Mouse (Mus musculus) forebrain, embryonic 16.5 days (tissue): ENCODE data around the gene Cdhr3. TPM values are rescaled to one million over a fixed set of nuclear protein-coding genes. Genes with fewer than 3 reads are reported as not detected.

Source experiments
- ATAC-seq: fragments of 200-750 bp; cut with Nextera tagmentation; 2 replicates; pipeline ENCODE4 v1.8.0; 2017; ENCODE audit warnings: mild to moderate bottlenecking, moderate library complexity
- H3K27ac ChIP-seq: fragments of 300-500 bp; sonication (generic); 2 replicates; pipeline ENCODE4 v1.5.1; 2014; ENCODE audit warnings: low read length, control low read depth
- H3K27me3 ChIP-seq: fragments of 300-500 bp; sonication (generic); replicated peaks from 2 replicates; pipeline ENCODE4 v1.6.1; 2014; ENCODE audit warnings: low read length; ENCODE audit not compliant: control insufficient read depth, insufficient read depth
- H3K36me3 ChIP-seq: fragments of 300-500 bp; sonication (generic); 2 replicates; pipeline ENCODE4 v1.6.1; 2014; ENCODE audit not compliant: control insufficient read depth, insufficient read depth
- H3K4me1 ChIP-seq: fragments of 300-500 bp; sonication (generic); replicated peaks from 2 replicates; pipeline ENCODE4 v1.6.1; 2014; ENCODE audit warnings: low read length; ENCODE audit not compliant: control insufficient read depth, insufficient read depth
- H3K4me2 ChIP-seq: fragments of 300-500 bp; sonication (generic); 2 replicates; pipeline ENCODE4 v1.6.1; 2014; ENCODE audit warnings: mild to moderate bottlenecking, low read length, control low read depth
- H3K4me3 ChIP-seq: fragments of 300-500 bp; sonication (generic); replicated peaks from 2 replicates; pipeline ENCODE4 v1.5.1; 2014; ENCODE audit warnings: mild to moderate bottlenecking, low read length, control low read depth
- H3K9ac ChIP-seq: fragments of 300-500 bp; sonication (generic); replicated peaks from 2 replicates; pipeline ENCODE4 v1.6.1; 2014; ENCODE audit warnings: low read depth, low read length, control low read depth
- H3K9me3 ChIP-seq: fragments of 300-500 bp; sonication (generic); 2 replicates; pipeline ENCODE4 v1.6.1; 2016; ENCODE audit warnings: low read length; ENCODE audit not compliant: control insufficient read depth
- WGBS: fragments of 180-500 bp; shearing (Covaris S2); extraction: QIAGEN DNeasy Blood & Tissue Kit; methylation state at CpG from one replicate; pipeline ENCODE4 v1.1.7; 2014; 5-methylcytosine and 5-hydroxymethylcytosine counted together
- polyA plus RNA-seq: library from polyadenylated mRNA; unstranded; fragments of >200 nt; fragmentation: Nextera tagmentation; extraction: Ambion mirVana; gene quantifications from 2 replicates; pipeline ENCODE4 v1.2.1, GENCODE M21; 2015

Gene Cdhr3
- polyA plus RNA-seq, 1 experiment from 2014 or later = 0.48 TPM

- Histone ChIP-seq H3K4me2 (no peak overlapping the region), H3K27ac (no peak overlapping the region), H3K4me1 (peaks cover 19% of the 10 kb centered on the region), H3K4me3 (no peak overlapping the region), H3K9me3 (no peaks in the 10 kb centered on the region), H3K27me3 (0 out of 2 replicates have a peak, but pooled peaks cover 5% of the 10 kb centered on the region), H3K9ac (no peak overlapping the region), H3K36me3 (no peaks in the 10 kb centered on the region)
- 52% methylated on average over 7 of the region's 7 CpGs for WGBS
- peak; percentile 11; the same call in 1 of the 2 replicates for ATAC-seq
Measured at GRCm38 (mm10) chr12:33046434-33046833, 46.2 kb downstream of the Cdhr3 start.

DNA sequence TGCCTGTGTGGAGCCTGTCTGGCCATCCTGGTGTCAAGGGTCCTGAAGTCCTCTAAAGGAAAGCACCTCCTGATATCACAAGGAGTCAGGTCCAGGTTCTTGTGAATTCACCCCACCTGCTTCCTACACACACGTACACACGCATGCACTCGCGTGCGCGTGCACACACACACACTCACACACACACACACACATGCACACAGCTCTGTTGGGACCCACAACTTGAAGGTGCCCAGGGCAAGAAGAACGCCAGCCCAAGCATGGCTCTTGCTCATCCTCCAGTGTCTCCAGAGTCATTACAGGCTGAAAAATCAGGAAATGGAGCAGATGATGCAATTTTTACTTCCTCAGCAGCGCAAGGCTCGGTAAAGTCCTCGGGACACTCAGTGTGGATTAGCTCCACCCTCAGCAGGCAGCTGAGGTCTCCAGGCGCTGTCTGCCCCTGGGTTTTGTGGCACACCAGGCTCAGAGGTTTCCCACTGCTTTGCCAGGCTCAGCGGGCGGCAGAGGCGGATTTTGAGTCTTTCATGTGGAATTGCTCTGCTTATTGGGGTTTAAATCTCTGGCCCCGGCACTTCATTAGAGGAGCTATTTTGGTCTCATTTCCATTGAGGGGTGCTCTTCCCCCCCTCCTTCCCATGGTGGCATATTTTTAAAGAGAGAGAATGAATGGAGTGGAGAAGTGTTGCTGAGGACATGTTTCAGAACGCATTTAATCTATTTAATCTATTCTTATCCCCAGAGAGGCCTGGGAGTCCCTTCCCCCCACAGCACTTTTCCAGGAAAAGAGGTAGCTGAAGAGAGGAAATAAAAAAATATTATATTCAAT lies 46.9 kb downstream of the Cdhr3 start:
- H3K4me3 ChIP-seq = no peak overlapping the region
- 0 out of 2 replicates have a peak overlapping the region, but pooled peaks have one; percentile 1 for H3K27ac ChIP-seq
- H3K9me3 ChIP-seq = no peaks in the 10 kb centered on the region
- no peaks in the 10 kb centered on the region for H3K36me3 ChIP-seq
- H3K4me1 ChIP-seq = peaks cover 19% of the 10 kb centered on the region
- 33% methylated on average over 16 of the region's 16 CpGs for WGBS
- peak; percentile 75 for ATAC-seq
- H3K9ac ChIP-seq = 0 out of 2 replicates have a peak overlapping the region, but pooled peaks have one; percentile 7
- H3K4me2 ChIP-seq = peak overlapping the region; percentile 3; the same call in 1 of the 2 replicates
- 0 out of 2 replicates have a peak, but pooled peaks cover 5% of the 10 kb centered on the region for H3K27me3 ChIP-seq

- no peaks in the 10 kb centered on the region for H3K36me3 ChIP-seq
- no peak for ATAC-seq
- H3K9me3 ChIP-seq = no peaks in the 10 kb centered on the region
- no peak overlapping the region for H3K4me3 ChIP-seq
- 80% methylated on average over 7 of the region's 7 CpGs for WGBS
- peaks cover 17% of the 10 kb centered on the region for H3K4me1 ChIP-seq
- H3K9ac ChIP-seq = no peak overlapping the region
- no peak overlapping the region for H3K4me2 ChIP-seq
- no peak overlapping the region for H3K27ac ChIP-seq
- 0 out of 2 replicates have a peak, but pooled peaks cover 2% of the 10 kb centered on the region for H3K27me3 ChIP-seq
Measured at GRCm38 (mm10) chr12:33041476-33041875, 51.2 kb downstream of the Cdhr3 start.

DNA sequence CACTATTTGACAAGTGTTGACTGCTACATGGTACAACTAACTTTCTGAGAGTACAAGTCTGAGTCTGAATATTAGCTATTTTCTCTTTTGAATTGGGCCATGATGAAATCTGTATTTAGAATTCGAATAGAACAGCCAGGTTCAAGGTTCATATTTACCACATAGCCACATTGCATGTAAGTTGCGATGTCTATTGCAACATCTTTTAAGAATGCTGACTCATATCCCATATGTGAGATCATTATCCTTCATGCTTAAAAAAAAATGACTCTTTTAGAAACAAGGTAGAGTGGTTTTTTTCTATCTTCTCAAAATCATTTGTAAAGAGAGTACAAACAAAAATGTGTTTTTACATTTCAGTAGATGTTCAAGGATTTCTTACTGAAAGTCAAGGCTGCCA lies 51.9 kb downstream of the Cdhr3 start:
- Histone ChIP-seq H3K9ac (no peak overlapping the region), H3K27ac (no peak overlapping the region), H3K4me3 (no peak overlapping the region), H3K27me3 (0 out of 2 replicates have a peak, but pooled peaks cover 2% of the 10 kb centered on the region), H3K36me3 (no peaks in the 10 kb centered on the region), H3K9me3 (no peaks in the 10 kb centered on the region), H3K4me1 (peaks cover 17% of the 10 kb centered on the region), H3K4me2 (no peak overlapping the region)
- 94% methylated on average over 2 of the region's 2 CpGs for WGBS
- no peak for ATAC-seq

DNA sequence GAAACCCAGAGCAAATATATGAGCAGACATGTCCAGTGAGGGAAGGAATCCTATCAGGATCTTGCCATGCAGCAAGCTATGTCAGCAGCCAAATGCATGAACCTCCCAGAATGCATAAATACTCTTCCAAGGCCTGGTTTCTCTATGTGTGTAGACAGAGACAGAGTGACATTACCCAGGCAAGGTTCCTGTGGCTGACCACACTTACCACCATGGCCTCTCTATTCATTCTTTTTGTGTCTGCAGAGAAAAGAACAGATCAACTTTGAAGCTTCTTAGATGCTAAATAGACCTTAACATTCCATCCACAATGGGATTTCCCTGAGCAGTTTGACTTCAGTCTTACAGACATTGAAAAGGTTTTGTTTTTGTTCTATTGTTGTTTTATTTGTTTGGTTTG lies 54.0 kb downstream of the Cdhr3 start:
- Histone ChIP-seq H3K27ac (no peak overlapping the region), H3K27me3 (0 out of 2 replicates have a peak, but pooled peaks cover 2% of the 10 kb centered on the region), H3K9ac (no peak overlapping the region), H3K36me3 (no peaks in the 10 kb centered on the region), H3K9me3 (no peaks in the 10 kb centered on the region), H3K4me3 (no peak overlapping the region), H3K4me2 (no peak overlapping the region), H3K4me1 (peaks cover 22% of the 10 kb centered on the region)
- no peak for ATAC-seq

GRCm38 (mm10) chr12:33035719-33036521 lies 56.8 kb downstream of the Cdhr3 start:
- 11% methylated on average over 21 of the region's 21 CpGs for WGBS
- H3K36me3 ChIP-seq = no peaks in the 10 kb centered on the region
- H3K4me3 ChIP-seq = no peak overlapping the region
- H3K9ac ChIP-seq = no peak overlapping the region
- peak overlapping the region; percentile 41 for H3K4me2 ChIP-seq
- no peaks in the 10 kb centered on the region for H3K9me3 ChIP-seq
- H3K27ac ChIP-seq = peak overlapping the region; percentile 93
- no peaks in the 10 kb centered on the region for H3K27me3 ChIP-seq
- peak; percentile 90 for ATAC-seq
- H3K4me1 ChIP-seq = peaks cover 22% of the 10 kb centered on the region

GRCm38 (mm10) chr12:33035089-33035718 lies 57.5 kb downstream of the Cdhr3 start:
- no peak overlapping the region; the same call in 1 of the 2 replicates for H3K9ac ChIP-seq

DNA sequence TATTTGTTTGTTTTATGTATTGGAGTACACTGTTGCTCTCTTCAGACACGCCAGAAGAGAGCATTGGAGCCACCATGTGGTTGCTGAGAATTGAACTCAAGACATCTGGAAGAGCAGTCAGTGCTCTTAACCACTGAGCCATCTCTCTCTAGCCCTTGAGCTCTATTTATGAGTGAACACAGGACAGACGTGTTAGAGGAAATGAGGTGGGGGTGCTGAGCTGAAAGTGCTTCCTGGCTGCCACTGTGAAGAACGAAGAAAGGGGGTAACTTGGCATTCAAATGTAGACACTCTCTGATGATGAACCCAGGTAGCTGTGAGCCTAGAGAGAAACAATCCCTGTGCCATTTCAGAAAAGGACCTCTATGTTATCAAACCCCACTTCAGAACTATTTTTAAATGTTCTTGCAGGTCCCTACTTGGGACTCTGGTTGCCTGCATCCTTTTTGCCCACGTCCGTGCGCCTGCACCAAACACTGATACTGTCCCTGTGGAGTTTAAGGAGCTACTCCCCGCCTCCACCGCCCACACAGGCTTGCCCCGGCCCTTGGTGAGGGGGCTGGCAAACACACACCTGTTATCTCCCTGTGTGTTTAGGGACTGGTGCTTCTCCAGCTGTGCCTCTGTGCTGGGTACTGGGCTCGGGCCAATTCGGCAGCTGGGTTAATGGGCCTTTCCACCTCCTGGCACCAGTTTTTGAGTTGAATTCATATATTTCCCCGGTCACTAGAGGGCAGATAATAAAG lies 58.2 kb downstream of the Cdhr3 start:
- H3K27me3 ChIP-seq = no peaks in the 10 kb centered on the region
- no peaks in the 10 kb centered on the region for H3K36me3 ChIP-seq
- H3K4me3 ChIP-seq = no peak overlapping the region
- no peaks in the 10 kb centered on the region for H3K9me3 ChIP-seq
- no peak for ATAC-seq
- peaks cover 34% of the 10 kb centered on the region for H3K4me1 ChIP-seq
- no peak overlapping the region; the same call in 1 of the 2 replicates for H3K9ac ChIP-seq
- H3K4me2 ChIP-seq = peak overlapping the region; percentile 41
- H3K27ac ChIP-seq = peak overlapping the region; percentile 93
- 18% methylated on average over 12 of the region's 12 CpGs for WGBS

More at GRCm38 (mm10) chr12:33035089-33035718, 57.5 kb downstream of the Cdhr3 start:
- H3K27ac ChIP-seq = peak overlapping the region; percentile 93
- peak overlapping the region; percentile 41 for H3K4me2 ChIP-seq
- no peaks in the 10 kb centered on the region for H3K27me3 ChIP-seq
- no peaks in the 10 kb centered on the region for H3K36me3 ChIP-seq
- H3K4me1 ChIP-seq = peaks cover 29% of the 10 kb centered on the region
- H3K4me3 ChIP-seq = no peak overlapping the region
- WGBS = 4% methylated on average over 11 of the region's 11 CpGs
- peak; percentile 65 for ATAC-seq
- H3K9me3 ChIP-seq = no peaks in the 10 kb centered on the region
